Mouse (Mus musculus): Measurements from ENCODE around the gene Adnp. TPM values are rescaled to one million over a fixed set of nuclear protein-coding genes. Genes with fewer than 3 reads are reported as not detected.
"Not testable (repeated sequence)": the region's sequence is repeated elsewhere in the genome, so short reads cannot be mapped to it uniquely, and the experiment has no call there.

The Adnp gene
- polyA plus RNA-seq, 1 experiment from 2014 or later = 1.0 TPM

DNA sequence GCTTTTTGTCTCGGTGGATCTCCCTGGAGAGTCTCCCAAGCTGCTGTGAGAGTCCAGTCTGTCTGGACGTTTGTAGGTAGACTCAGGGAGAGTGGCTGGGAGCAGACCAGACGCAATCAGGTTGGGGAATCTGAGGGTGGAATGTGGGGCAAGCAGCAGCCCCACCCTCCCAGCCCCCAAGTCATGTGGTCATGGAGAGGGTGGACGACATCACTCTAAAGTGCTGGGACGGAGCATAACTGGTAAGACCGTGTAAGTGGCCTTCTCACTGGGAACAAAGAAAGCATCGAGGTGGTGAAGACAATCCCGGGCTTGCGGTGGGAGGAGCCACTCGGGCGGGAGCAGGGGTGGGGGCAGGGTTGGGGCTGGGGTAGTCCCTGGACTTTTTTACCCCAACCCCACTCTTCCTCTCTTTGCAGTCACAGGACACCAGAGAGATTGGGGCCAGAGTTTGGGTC lies 45.4 kb downstream of the Adnp start:
- 0 out of 2 replicates have a peak, but pooled peaks have one; percentile 24 for ATAC-seq
- Histone ChIP-seq H3K27ac (ENCODE audit: low read length) (no peak overlapping the region), H3K9ac (ENCODE audit: low read depth, low read length) (peak overlapping the region; percentile 60), H3K4me1 (ENCODE audit: control insufficient read depth, insufficient read depth, low read length) (peaks cover 29% of the 10 kb centered on the region), H3K4me2 (ENCODE audit: low read depth, low read length) (peak overlapping the region; percentile 67), H3K36me3 (ENCODE audit: control insufficient read depth, insufficient read depth, low read length) (no peaks in the 10 kb centered on the region), H3K9me3 (ENCODE audit: control insufficient read depth, low read length) (no peaks in the 10 kb centered on the region), H3K27me3 (replicated peaks; ENCODE audit: control insufficient read depth, insufficient read depth, low read length) (no peaks in the 10 kb centered on the region), H3K4me3 (ENCODE audit: low read length) (peak overlapping the region; percentile 34)
- 7% methylated on average over 11 of the region's 11 CpGs for WGBS

- Histone ChIP-seq H3K27ac (ENCODE audit: low read length) (no peak overlapping the region), H3K4me1 (ENCODE audit: control insufficient read depth, insufficient read depth, low read length) (peaks cover 29% of the 10 kb centered on the region), H3K9ac (ENCODE audit: low read depth, low read length) (no peak overlapping the region), H3K9me3 (ENCODE audit: control insufficient read depth, low read length) (no peaks in the 10 kb centered on the region), H3K27me3 (replicated peaks; ENCODE audit: control insufficient read depth, insufficient read depth, low read length) (no peaks in the 10 kb centered on the region), H3K4me3 (ENCODE audit: low read length) (no peak overlapping the region), H3K4me2 (ENCODE audit: low read depth, low read length) (no peak overlapping the region), H3K36me3 (ENCODE audit: control insufficient read depth, insufficient read depth, low read length) (no peaks in the 10 kb centered on the region)
- no peak for ATAC-seq
- 74% methylated on average over 9 of the region's 9 CpGs for WGBS
Observed at GRCm38 (mm10) chr2:168160370-168160930, 46.5 kb downstream of the Adnp start.

- Histone ChIP-seq H3K4me1 (ENCODE audit: control insufficient read depth, insufficient read depth, low read length) (peaks cover 38% of the 10 kb centered on the region), H3K36me3 (ENCODE audit: control insufficient read depth, insufficient read depth, low read length) (no peaks in the 10 kb centered on the region), H3K4me2 (ENCODE audit: low read depth, low read length) (peak overlapping the region; percentile 77), H3K9me3 (ENCODE audit: control insufficient read depth, low read length) (no peaks in the 10 kb centered on the region), H3K27ac (ENCODE audit: low read length) (peak overlapping the region; percentile 48), H3K27me3 (replicated peaks; ENCODE audit: control insufficient read depth, insufficient read depth, low read length) (no peaks in the 10 kb centered on the region), H3K9ac (ENCODE audit: low read depth, low read length) (peak overlapping the region; percentile 64), H3K4me3 (ENCODE audit: low read length) (peak overlapping the region; percentile 41)
- WGBS = 8% methylated on average over 25 of the region's 25 CpGs
- peak; percentile 47 for ATAC-seq
Observed at GRCm38 (mm10) chr2:168158911-168159711, 47.8 kb downstream of the Adnp start.

DNA sequence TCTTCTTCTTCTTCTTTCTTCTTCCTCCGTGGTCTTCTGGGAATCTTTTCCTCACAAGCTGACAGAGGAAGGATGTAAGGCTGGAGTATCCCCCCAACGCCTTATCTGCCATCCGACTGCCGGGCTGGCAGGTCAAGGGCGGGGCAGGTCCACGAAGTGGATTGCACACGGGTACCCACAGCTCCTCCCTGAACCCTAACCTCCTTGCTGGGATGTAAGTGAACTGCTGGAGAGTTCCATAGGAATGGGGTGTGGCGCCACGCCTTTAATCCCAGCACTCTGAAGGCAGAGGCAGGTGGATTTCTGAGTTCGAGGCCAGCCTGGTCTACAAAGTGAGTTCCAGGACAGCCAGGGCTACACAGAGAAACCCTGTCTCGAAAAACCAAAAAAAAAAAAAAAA lies 48.9 kb downstream of the Adnp start:
- H3K9me3 ChIP-seq (ENCODE audit: control insufficient read depth, low read length) = not testable (repeated sequence)
- peaks cover 43% of the 10 kb centered on the region for H3K4me1 ChIP-seq (ENCODE audit: control insufficient read depth, insufficient read depth, low read length)
- WGBS = 56% methylated on average over 9 of the region's 11 CpGs

GRCm38 (mm10) chr2:168156361-168156760 lies 50.6 kb downstream of the Adnp start:
- Histone ChIP-seq H3K27me3 (replicated peaks; ENCODE audit: control insufficient read depth, insufficient read depth, low read length) (no peaks in the 10 kb centered on the region), H3K27ac (ENCODE audit: low read length) (no peak overlapping the region), H3K36me3 (ENCODE audit: control insufficient read depth, insufficient read depth, low read length) (no peaks in the 10 kb centered on the region), H3K9me3 (ENCODE audit: control insufficient read depth, low read length) (no peaks in the 10 kb centered on the region), H3K9ac (ENCODE audit: low read depth, low read length) (no peak overlapping the region), H3K4me2 (ENCODE audit: low read depth, low read length) (no peak overlapping the region), H3K4me1 (ENCODE audit: control insufficient read depth, insufficient read depth, low read length) (peaks cover 34% of the 10 kb centered on the region), H3K4me3 (ENCODE audit: low read length) (no peak overlapping the region)
- ATAC-seq = no peak
- WGBS = 63% methylated on average over 14 of the region's 14 CpGs

More for the DNA sequence above, 48.9 kb downstream of the Adnp start:
- not testable (repeated sequence) for H3K4me2 ChIP-seq (ENCODE audit: low read depth, low read length); H3K4me3 ChIP-seq (ENCODE audit: low read length); H3K36me3 ChIP-seq (ENCODE audit: control insufficient read depth, insufficient read depth, low read length); H3K9ac ChIP-seq (ENCODE audit: low read depth, low read length); H3K27me3 ChIP-seq (replicated peaks; ENCODE audit: control insufficient read depth, insufficient read depth, low read length); ATAC-seq; H3K27ac ChIP-seq (ENCODE audit: low read length)

GRCm38 (mm10) chr2:168155666-168156065 lies 51.2 kb downstream of the Adnp start:
- Histone ChIP-seq H3K36me3 (ENCODE audit: control insufficient read depth, insufficient read depth, low read length) (no peaks in the 10 kb centered on the region), H3K4me2 (ENCODE audit: low read depth, low read length) (no peak overlapping the region), H3K9me3 (ENCODE audit: control insufficient read depth, low read length) (no peaks in the 10 kb centered on the region), H3K4me3 (ENCODE audit: low read length) (no peak overlapping the region), H3K27me3 (replicated peaks; ENCODE audit: control insufficient read depth, insufficient read depth, low read length) (no peaks in the 10 kb centered on the region), H3K9ac (ENCODE audit: low read depth, low read length) (no peak overlapping the region), H3K27ac (ENCODE audit: low read length) (no peak overlapping the region), H3K4me1 (ENCODE audit: control insufficient read depth, insufficient read depth, low read length) (peaks cover 31% of the 10 kb centered on the region)
- 93% methylated on average over 7 of the region's 7 CpGs for WGBS
- no peak for ATAC-seq

GRCm38 (mm10) chr2:168154090-168154881 lies 52.6 kb downstream of the Adnp start:
- peak overlapping the region; percentile 27 for H3K4me3 ChIP-seq (ENCODE audit: low read length)
- H3K27ac ChIP-seq (ENCODE audit: low read length) = peak overlapping the region; percentile 78
- peak; percentile 95 for ATAC-seq
- H3K36me3 ChIP-seq (ENCODE audit: control insufficient read depth, insufficient read depth, low read length) = no peaks in the 10 kb centered on the region
- 17% methylated on average over 14 of the region's 14 CpGs for WGBS
- peak overlapping the region; percentile 60 for H3K9ac ChIP-seq (ENCODE audit: low read depth, low read length)
- no peaks in the 10 kb centered on the region for H3K27me3 ChIP-seq (replicated peaks; ENCODE audit: control insufficient read depth, insufficient read depth, low read length)
- no peaks in the 10 kb centered on the region for H3K9me3 ChIP-seq (ENCODE audit: control insufficient read depth, low read length)
- H3K4me2 ChIP-seq (ENCODE audit: low read depth, low read length) = peak overlapping the region; percentile 32
- H3K4me1 ChIP-seq (ENCODE audit: control insufficient read depth, insufficient read depth, low read length) = peaks cover 22% of the 10 kb centered on the region

DNA sequence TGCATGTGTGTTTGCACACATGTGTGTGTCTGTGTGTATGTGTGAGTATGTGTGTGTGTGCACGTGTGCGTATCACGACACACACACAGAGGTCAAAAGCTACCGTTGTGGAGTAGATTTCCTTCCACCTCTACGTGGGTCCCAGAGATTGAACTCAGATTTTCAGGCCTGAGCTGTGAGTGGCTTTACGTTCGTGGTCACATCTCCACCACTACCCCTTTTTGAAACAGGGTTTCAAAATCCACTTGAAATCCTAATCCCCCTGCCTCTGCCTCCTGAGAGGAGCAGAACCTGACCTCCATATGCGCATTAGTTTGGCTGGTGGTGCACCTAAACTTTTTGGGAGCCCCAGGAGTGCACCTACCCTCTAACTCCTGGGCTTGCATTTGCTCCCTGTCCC lies 57.7 kb downstream of the Adnp start:
- 91% methylated on average over 8 of the region's 8 CpGs for WGBS
- ATAC-seq = no peak
- Histone ChIP-seq H3K27me3 (replicated peaks; ENCODE audit: control insufficient read depth, insufficient read depth, low read length) (no peaks in the 10 kb centered on the region), H3K36me3 (ENCODE audit: control insufficient read depth, insufficient read depth, low read length) (no peaks in the 10 kb centered on the region), H3K9ac (ENCODE audit: low read depth, low read length) (no peak overlapping the region), H3K4me2 (ENCODE audit: low read depth, low read length) (no peak overlapping the region), H3K27ac (ENCODE audit: low read length) (no peak overlapping the region), H3K9me3 (ENCODE audit: control insufficient read depth, low read length) (no peaks in the 10 kb centered on the region), H3K4me1 (ENCODE audit: control insufficient read depth, insufficient read depth, low read length) (peaks cover 15% of the 10 kb centered on the region), H3K4me3 (ENCODE audit: low read length) (no peak overlapping the region)

Measured in intestine, embryonic 16.5 days (tissue).